Mouse (Mus musculus): ENCODE measurements around the gene Donson. TPM values are rescaled to one million over a fixed set of nuclear protein-coding genes. Genes with fewer than 3 reads are reported as not detected.

Gene Donson
- total RNA-seq, 2 experiments from 2014 or later = 24.6 TPM

DNA sequence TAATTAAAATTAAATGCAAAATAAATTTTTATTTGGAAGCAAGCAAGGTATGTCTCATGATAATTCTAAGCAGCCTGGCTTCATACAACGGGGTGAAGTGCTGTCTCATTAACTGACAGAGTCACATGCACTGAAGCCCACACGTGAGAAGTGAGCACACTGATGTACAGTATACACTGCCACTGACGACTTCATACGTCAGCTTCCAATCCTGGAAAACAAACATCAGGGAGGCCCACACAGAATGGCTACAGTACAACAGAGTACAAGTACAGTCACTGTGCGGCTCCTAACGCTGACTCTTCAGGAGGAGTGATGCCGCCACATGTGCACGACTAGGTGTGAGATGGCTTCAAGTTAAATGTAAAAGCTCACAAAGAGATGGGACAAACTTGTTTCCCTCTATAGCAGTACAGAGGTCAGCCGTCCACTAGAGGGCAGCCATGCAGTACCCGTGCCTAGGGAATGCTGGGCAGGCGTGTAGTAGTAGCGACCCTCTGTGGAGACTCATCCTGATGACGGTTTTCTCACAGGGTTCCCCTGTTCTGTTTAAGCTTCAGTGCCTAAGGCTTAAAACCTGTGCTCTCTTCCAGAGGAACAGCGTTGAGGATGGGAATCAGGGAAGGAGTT lies 6.0 kb upstream of the Donson start:
- DNase-seq (ENCODE audit: low spot score in 2 of 2) = peak; percentile 64 to 75

DNA sequence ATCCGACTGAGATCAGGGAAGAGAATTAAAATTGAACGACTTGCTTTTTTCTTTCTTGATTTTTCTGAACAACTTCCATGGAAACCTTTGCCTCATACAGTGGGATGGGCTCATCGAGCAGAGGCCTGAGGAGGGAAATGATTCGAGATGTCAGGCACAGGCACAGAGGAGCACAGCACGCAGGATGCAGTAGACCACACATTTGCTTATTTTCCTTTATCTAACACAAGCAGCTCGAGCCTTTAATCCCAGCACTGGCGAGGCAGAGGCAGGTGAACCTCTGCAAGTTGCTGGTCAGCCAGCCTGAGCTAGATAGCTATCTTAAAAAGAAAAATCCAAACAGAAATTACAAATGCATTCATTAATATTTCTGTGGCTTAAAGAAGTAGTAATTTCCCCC lies 1.2 kb upstream of the Donson start:
- no peak for DNase-seq (ENCODE audit: low spot score in 2 of 2)

DNA sequence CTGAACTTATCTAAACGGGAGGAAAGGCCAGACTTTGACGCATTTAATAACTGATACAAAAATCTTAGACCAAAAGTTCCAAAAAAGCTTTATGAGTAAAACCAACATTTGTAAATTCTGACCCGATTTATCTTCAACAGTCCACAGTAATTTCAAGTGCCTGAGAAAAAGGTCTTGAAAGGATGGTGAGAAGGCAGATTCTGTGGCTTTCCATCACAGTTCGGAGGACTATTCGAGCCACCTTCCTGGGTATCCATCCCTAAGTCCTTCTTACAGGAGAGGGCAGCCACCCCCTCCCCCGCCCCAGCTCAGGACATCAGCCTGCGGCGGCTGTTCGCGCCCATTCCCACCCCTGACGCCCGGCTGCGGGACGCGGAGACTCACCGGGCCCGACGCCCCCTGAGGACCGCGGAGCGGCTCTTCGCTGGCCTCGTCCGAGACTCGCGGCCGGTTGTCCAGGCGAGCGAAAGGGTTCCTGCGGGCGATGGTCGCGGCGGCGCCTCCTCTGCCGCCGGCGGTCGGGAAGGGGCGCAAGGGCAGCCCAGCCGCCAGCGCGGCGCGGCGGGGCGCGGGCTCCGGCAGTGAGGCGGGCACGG lies 449 bp downstream of the Donson start:
- no peak for DNase-seq (ENCODE audit: low spot score in 2 of 2)

DNA sequence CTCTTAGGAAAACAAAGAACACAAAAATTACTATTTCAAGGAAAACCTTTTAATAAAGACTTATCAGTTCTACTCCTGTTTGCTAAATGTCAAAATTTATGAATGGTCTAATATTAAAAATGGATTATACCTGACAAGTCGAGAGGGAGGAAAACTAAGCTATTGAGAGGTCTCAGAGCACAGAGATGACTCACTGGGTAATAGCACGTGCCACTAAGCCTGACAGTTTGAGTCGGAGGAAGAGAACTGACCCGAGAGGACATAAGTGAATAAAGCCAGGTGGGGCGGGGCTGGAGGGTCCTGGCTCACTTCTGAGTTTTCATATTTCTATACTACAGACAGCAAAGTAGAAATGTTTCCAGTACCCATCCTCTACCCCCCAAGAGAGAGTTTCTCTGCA lies 2.2 kb downstream of the Donson start:
- DNase-seq (ENCODE audit: low spot score in 2 of 2) = no peak

GRCm38 (mm10) chr16:91685526-91685925 lies 3.0 kb downstream of the Donson start:
- no peak for DNase-seq (ENCODE audit: low spot score in 2 of 2)

- no peak for DNase-seq (ENCODE audit: low spot score in 2 of 2)
Observed at GRCm38 (mm10) chr16:91680656-91681055, 7.9 kb downstream of the Donson start.

DNA sequence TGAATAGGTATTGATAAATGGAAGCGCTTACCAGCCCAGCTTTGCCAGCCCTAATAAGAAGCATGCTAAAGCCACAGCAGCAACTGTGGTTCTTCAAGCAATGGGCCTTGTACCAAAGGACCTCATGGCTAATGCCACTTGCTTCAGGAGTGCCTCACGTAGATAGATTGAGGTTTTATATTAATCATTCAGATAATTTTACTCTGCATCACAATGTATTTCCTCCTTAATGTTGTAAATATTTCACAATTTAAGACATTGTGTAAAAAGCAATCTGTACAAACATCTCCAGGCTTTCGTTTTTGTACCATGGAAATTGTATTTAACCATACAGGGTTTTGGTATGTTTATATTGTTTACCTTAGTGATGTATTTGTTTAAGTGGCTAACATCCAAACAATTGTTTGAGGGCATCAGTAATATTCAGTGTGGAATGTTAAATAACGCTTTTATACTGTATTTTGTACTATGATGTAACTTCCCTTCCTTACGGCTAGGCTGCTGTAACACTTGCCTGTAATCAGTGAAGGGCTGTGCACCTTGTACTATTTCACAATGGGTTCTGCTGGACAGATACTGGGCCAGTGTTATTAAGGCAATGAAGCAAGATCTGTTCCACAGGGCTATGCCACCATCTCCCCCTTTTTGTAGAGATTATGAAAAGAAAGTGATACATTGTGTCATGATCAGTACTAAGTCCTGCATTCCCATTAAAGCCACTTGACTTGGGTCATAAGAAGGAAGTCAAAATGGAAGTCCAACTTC lies 10.2 kb downstream of the Donson start:
- DNase-seq (ENCODE audit: low spot score in 2 of 2) = no peak

DNA sequence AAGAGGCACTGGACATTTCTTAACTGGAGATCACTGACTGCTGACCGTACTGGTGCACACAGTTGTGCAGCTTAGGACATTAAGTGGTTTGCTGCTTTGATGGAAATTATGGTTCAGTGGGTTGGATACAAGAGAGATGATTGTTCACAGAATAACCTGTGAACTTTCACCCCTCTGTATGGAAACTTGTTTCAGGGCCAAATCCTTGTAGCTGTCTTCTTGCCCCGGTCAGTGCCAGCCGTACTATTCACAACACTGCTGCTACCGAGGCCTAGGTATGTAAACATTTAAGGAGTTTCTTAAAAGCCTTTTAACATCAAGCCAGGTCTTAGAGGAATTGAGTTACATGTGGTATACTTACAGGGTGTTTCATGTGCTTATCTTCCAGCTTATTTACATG lies 14.1 kb downstream of the Donson start:
- no peak for DNase-seq (ENCODE audit: low spot score in 2 of 2)

DNA sequence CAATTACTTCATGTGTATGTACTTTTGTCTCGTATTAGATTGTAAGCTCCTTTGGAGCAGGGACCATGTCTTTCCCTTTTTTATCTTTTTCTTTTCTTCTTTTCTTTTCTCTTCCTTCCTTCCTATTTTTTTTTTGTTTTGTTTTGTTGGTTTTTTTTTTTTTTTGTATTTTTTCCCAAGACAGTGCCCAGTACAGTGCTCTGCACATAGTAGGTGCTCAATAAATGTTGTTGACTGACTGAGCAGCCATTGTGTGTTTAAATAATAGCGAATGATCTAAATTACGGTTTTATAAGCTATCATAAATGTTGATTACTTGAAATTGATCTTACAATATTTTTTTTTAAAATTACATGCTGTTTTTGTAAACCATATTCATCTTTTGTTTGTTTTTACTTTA lies 24.8 kb downstream of the Donson start:
- DNase-seq (ENCODE audit: low spot score in 2 of 2) = no peak

GRCm38 (mm10) chr16:91662336-91662735 lies 26.2 kb downstream of the Donson start:
- no peak for DNase-seq (ENCODE audit: low spot score in 2 of 2)

- DNase-seq (ENCODE audit: low spot score in 2 of 2) = no peak
Observed at GRCm38 (mm10) chr16:91661397-91661796, 27.2 kb downstream of the Donson start.

DNA sequence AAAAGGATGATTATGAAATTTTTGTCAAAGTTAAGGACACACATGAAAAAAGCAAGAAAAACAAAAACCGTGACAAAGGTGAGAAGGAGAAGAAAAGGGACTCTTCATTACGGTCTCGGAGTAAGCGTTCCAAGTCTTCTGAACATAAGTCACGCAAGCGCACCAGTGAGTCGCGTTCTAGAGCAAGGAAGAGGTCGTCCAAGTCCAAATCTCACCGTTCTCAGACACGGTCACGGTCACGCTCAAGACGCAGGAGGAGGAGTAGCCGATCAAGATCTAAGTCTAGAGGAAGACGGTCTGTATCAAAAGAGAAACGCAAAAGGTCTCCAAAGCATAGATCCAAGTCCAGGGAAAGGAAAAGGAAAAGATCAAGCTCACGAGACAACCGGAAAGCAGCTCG lies 28.8 kb downstream of the Donson start:
- no peak for DNase-seq (ENCODE audit: low spot score in 2 of 2)

GRCm38 (mm10) chr16:91658471-91658870 lies 30.1 kb downstream of the Donson start:
- DNase-seq (ENCODE audit: low spot score in 2 of 2) = no peak

DNA sequence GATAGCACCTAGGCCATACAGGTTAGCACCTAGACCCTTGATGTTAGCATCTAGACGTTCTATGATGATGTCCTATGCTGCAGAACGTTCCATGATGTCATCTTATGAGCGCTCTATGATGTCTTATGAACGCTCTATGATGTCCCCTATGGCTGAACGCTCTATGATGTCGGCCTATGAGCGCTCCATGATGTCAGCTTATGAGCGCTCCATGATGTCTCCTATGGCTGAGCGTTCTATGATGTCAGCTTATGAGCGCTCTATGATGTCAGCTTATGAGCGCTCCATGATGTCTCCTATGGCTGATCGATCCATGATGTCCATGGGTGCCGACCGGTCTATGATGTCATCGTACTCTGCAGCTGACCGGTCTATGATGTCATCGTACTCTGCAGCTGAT lies 31.3 kb downstream of the Donson start:
- DNase-seq (ENCODE audit: low spot score in 2 of 2) = no peak

GRCm38 (mm10) chr16:91655285-91655684 lies 33.3 kb downstream of the Donson start:
- DNase-seq (ENCODE audit: low spot score in 2 of 2) = no peak

DNA sequence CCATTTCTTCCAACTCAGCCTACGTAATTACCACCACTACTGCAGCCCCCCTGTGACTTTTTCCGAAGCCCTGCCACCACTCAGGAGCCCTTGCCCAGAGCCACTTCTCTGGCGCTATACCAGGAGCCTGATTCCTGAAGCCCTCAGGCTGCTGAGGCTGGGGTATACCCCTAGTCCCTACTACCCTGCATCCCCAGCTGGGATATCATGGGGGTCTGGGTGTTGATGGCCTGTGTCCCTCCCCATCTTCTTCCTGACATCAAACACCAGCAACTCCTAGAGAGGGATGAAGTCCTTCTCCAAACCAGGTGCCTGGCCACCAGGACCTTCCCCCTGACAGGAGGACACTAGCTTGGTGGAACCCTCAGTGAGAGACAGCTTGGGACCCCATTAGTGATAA lies 36.4 kb downstream of the Donson start:
- DNase-seq (ENCODE audit: low spot score in 2 of 2) = no peak

DNA sequence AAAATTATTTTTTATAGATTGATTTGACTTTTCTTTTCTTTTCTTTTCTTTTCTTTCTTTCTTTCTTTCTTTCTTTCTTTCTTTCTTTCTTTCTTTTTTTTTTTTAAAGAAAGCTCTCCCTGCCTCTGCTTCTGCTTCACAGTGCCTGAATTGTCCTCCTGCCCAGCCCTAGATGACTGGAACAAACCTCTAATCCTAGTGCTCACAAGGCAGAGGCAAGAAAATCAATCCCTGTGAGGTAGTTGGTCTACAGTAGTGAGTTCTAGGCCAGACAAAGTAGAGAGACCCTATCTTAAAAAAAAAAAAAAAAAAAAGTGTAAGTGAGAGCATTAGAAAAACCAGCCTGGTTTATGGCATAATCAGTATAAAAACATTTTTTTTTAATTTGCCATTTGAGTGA lies 38.8 kb downstream of the Donson start:
- no peak for DNase-seq (ENCODE audit: low spot score in 2 of 2)

DNA sequence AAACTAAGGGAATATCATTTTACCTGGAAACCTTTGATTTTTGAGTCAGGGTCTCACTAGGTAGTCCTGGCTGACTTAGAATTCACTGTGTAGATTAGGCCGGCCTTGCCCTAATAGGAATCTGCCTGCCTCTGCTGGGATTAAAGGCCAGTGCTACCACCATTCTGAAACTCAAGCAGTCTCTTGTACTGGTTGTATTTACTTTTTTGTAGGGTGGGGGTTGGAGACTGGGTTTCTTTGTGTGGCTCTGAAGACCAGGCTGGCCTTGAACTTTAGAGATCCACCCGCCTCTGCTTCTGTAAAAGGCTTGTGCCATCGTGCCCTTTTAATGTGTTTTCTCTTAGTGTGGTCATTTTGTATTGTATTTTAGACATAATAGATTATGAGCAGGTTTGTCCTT lies 39.3 kb downstream of the Donson start:
- DNase-seq (ENCODE audit: low spot score in 2 of 2) = no peak

GRCm38 (mm10) chr16:91648220-91648550 lies 40.4 kb downstream of the Donson start:
- DNase-seq (ENCODE audit: low spot score in 2 of 2) = peak; percentile 65 to 66

DNA sequence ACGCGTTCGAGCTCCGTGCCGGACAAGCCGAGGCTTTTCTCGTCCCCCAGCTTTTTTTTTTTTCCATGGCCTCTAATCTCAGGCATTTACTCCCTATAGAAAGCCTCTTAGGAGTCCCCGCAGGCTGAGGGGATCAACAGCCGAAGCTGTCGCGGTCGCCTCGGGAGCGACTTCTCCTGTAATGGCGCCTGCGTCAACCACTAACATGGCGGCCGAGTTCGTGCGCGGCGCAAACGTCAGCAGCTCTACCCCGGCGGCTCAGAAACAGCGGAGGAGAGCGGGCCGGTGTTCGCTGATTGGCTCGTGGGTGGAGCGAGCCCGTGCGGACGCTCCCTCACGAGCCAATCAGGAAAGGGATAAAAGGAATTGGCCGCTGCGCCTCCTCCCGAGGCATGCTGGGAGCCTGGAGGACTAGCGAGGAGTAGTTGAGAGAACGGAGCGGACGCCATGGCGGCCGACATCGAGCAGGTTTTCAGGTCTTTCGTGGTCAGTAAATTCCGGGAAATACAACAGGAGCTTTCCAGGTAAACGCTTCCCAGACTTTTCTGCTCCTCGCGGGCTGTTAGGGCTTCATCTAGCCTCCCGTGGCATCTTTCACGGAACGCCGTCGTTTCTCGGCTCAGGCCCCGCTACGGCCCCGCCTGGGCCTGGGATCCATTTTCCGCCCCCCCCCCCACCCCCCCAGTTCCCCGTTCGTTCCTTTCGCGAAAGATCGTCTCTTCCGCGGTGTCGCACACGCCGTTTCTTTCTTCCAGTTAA lies 40.9 kb downstream of the Donson start, which contains the start of gene Son:
Gene Son (plus strand): TSS at position 46 of the 759 bp plus-strand sequence.
- DNase-seq (ENCODE audit: low spot score in 2 of 2) = peak; percentile 96 to 98

DNA sequence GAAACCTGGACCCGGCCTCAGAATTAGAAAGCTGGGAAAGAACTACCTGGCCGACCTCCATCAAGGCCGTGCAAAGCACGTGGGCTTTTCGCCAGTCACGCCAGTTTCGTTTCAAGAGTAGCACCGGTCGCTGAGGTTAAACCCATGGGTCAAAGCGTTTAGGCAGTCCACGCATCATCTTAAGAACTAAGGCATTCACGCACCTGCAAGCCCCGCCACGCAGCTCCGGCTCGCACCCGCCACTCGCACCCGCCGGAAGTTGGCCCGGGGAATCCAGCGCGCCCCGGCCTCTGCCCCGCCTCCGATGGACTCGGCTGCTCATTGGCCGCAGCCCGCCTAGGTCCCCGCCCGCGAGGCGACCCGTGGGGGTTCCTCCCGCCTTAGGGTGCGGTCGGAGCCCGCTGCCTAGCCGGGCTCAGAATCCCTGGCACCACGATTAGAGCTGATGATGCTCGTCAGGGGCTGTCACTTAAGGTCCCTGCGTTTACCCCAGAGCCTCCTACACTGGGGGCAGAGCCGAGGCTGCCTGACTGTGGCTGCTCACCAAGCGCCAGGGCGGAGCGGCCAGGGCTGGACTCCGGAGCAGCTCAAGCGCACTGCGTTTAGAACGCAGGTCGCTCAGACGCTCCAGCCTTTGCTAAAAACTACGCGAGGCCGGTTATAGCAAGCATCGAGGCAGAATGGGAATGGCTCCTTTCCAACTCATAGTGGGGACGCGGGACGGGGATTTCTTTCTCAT lies 41.7 kb downstream of the Donson start, which contains the start of gene Gart:
Gene Gart (minus strand): TSS at position 272 of the 739 bp plus-strand sequence.
- peak; percentile 90 to 94 for DNase-seq (ENCODE audit: low spot score in 2 of 2)

Data from layer of hippocampus, postnatal 14 days (tissue).